Mouse (Mus musculus): ENCODE data around the gene Slc4a10.

GRCm38 (mm10) chr2:62341061-62341733, 294.9 kb downstream of the Slc4a10 start:
- TF ChIP-seq CTCF (IDR thresholded peaks at IDR 0.05; ENCODE audit: borderline replicate concordance, insufficient read depth, low read depth, low read length) (no peak), POLR2A (IDR thresholded peaks at IDR 0.05; ENCODE audit: borderline replicate concordance, insufficient read depth, low read length) (no peak)

All from cerebellum, adult 2 months (tissue).